Mouse (Mus musculus) gastrocnemius, postnatal 14 days (tissue): ENCODE data around the gene Clnk. TPM values are rescaled to one million over a fixed set of nuclear protein-coding genes. Genes with fewer than 3 reads are reported as not detected.

Experiments
- total RNA-seq, 2 experiments: library from RNA; stranded (reverse); gene quantifications; 2 replicates each; pipeline ENCODE4 v1.2.3; 2021

The Clnk gene
- total RNA-seq, 2 experiments from 2014 or later, result not detected

Other genes with a start within 250 kb of the Clnk start
- 1 to 10 TPM; 3.2 to 3.3 TPM for gene Zfp518b, start 192.0 kb downstream of the Clnk start, total RNA-seq